Mouse (Mus musculus): ENCODE results near the gene Atp2b1. TPM values are rescaled to one million over a fixed set of nuclear protein-coding genes. Genes with fewer than 3 reads are reported as not detected.
"Not testable (repeated sequence)": the region's sequence is repeated elsewhere in the genome, so short reads cannot be mapped to it uniquely, and the experiment has no call there.

The Atp2b1 gene
- total RNA-seq, 2 experiments from 2014 or later = 70.9 to 89.9 TPM

DNA sequence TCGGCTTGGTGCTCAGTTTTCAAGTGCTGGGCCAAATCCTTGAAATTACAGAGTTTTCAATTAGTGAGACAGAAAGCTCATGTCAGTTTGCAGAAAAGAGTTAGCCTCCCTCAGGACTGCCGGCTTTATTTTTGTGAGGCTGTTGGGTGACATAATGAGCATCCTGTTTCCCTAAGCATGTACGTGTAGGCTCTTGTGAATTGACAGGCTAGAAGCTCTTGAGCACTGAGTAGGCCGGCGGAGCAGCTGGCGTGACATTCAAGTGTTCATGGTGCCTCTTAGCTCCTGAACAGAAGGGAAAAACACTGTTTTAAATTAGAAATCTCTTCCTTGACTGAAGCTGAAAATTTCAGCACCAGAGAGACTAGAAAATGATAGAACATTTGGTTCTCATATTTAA lies 45.2 kb downstream of the Atp2b1 start:
- no peak for DNase-seq (ENCODE audit: low spot score in 2 of 2)

DNA sequence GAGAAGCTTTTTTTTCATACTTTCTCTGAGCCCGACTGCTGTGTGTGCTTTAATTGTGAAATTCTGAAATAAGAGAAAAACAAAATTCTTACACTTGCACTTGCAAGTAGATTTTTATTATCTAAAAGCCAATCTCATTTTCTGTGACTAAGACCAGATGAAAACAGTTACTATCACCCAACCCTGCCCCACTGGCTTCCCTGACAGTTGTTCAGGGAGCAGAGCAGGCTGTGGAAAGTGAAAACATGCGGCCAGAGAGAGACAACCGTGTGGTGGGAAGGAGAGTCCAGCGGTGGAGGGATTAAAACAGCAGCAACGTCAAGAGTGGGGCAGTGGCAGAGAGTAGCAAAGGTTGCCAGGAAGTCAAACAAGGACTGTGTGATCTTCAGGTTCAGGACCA lies 46.7 kb downstream of the Atp2b1 start:
- DNase-seq (ENCODE audit: low spot score in 2 of 2) = no peak

DNA sequence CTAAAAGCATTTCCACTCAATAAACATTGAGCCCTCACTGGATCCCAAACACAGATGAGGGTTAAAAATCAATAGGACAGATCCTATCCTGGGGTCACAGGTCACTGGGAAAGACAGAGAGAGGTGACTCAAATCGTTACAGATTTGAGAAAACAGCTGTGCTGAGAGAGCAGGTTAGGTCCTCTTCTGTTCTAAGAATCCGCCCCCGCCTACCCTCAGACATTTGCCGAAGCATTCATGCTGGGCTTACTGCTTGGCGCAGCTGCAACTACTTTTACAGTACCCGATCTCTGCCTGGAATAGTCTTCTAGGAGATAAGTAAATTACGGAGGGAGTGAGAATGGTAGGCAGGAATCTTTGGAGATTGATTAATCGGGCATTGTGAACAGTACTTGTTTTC lies 47.9 kb downstream of the Atp2b1 start:
- no peak for DNase-seq (ENCODE audit: low spot score in 2 of 2)

DNA sequence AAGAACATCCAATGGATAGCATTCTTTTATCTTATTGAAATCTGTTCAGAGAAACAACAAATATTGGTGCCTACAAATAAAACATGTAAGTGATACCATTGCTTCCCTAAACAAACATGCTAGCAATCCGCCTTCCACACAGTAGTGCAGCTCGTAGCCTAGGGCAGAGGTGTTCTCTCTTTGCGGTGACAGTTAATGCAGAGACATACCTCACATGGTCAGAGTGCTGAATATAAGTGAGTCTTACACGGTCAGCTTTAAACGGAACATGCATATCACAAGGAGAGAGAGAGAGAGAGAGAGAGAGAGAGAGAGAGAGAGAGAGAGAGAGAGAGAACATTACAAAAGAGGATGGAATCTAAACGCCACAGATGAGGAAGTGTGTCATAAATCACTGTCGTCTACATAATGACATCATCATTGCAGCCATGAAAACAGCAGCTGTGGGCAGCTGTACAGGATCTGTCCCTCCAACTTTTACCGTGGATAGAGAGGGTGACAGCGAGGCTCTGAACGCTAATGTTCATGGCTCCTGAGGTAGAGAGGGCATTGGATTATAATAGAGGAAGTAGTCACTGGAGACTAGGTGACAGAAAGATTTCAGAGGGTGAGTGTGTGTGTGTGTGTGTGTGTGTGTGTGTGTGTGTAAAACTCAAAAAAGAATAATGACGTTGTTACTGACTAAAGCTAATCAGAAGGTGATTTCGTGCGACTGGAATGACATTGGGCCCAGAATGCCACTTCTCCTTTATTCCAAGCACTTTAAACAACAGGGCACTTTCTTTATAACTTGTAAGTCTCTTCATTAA lies 52.4 kb downstream of the Atp2b1 start:
- DNase-seq (ENCODE audit: low spot score in 2 of 2) = no peak

DNA sequence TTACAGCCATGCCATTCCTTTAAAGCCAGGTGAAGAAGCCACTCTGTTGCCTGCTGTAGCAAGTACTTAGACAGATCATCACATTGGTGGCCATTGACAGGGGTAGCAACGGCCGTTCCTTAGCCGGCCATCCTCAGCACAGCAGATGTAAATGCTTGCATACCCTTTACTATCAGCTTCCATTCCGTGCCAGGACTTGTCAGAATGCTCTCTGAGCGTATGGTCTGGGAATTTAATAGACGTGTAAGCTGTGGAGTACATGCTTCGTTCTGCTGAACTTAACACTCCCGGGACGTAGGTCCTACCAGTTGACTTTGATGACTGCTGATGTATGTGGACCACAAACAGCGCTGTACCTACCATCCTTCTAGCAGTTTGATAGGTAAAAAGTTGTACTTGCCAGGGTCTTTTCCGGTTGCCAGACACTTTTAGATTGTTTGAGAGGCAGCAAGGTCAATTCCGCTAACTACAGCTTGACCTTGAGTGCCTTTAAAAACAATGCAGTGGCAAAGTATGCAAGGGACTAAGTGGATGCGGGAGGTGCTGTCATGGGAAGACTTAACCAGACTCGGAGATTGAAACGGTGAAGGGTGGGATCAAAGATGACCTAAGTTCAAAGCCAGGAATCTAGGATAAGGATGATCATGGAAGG lies 53.2 kb downstream of the Atp2b1 start:
- no peak for DNase-seq (ENCODE audit: low spot score in 2 of 2)

DNA sequence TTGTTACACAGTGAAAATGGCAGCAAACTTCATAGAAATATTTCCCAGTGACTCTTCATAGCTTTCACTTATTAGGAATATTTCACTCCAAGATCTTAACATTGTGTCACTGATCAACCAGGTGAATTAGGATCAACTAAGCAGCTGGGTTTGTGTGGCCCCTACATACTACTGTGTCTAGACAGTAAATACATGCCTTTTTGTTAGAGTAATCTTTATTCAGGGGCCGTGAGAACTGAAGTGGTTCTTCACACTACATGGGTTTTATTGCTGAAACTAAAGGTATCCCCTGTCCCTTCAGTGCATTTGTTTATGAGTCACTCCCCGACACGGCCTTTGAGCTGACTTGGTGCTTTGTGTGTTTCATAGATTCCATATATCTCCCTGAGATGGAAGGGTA lies 56.7 kb downstream of the Atp2b1 start:
- DNase-seq (ENCODE audit: low spot score in 2 of 2) = no peak

DNA sequence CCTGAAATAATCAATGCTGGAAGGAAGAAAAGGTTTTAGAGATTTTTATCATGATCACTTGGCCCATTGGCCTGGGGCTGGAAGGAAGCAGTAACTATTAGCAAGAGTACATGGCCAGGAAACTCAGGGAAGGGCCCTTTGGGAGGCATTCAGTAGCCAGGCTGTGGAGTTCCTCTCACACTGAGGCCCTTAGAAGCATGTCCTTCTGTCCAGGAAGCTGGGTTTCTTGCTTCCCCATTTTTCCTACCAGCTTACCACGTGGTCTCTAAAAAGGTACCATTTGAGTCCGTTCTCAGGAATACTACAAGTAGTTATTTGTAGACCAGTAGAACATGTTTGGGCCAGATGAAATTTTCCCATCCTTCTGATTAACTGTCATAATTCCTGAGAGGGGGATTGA lies 58.2 kb downstream of the Atp2b1 start:
- DNase-seq (ENCODE audit: low spot score in 2 of 2) = no peak

DNA sequence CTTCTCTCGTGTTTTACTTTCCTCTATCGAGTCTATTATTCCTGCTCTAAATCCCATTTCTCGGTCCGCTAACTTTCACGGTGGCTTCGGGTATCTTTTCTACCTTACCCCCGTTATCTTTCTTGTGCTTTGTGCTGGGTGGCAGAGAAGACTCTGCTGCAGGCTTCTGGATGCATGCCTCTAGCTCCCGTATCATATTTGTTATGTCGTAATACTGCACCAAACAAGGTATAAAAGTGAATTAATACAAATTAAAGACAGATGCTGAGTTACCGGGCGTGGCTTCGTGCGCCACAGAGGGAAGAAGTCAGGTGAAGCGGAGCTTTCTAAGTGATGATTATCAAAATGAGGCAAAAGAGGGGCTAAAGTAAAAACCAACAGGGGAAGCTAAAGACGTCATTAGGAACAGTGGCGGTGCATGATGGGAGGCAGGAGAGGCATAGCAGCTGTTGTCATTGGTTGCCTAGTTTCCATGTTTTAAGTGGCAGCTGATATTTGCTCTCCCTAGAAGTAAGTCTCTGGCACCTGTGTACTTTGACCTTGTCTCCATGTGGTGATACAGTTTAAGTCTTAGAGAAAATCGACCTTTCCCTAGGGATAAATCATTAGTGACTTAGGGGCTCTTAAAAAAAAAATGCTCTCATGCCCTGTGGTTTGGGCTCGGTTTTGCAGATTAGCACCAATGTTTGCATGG lies 58.9 kb downstream of the Atp2b1 start:
- DNase-seq (ENCODE audit: low spot score in 2 of 2) = no peak

DNA sequence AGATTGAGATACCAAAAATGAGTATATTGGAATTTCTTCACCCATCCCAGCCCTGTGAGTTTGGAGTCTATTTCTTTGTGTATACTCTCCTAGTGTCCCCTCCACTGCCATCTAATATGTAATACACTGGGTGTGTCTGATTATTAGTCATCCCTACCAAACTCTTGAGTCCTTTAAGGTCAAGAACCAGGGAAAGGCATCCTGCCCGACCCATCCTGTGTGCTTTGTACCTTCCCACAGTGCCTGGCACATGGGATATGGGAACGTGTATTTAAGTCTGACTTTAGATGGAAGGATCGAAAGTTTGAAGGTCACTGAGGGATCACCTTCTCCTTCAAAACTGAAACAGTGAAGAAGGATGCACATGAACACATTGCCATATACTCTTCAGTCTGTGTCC lies 60.4 kb downstream of the Atp2b1 start:
- no peak for DNase-seq (ENCODE audit: low spot score in 2 of 2)

DNA sequence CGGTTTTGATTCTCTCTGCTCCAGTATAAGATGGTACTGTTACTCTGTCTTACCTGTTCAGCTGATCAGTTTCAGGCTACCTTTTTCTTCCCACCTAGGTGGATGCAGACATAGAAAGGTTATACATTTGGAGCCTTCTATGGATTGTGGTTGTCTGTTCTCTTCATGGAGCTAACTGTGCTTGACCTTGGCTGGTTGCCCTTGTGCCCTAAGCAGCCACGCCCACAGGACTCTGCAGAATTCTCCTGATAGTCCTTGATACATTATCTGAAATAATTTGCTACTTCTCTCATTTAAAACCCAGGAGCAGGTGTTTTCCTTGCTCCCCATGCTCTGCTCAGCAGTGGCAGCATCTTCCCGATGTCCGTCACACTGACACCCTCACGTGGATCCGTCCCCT lies 61.4 kb downstream of the Atp2b1 start:
- DNase-seq (ENCODE audit: low spot score in 2 of 2) = no peak

DNA sequence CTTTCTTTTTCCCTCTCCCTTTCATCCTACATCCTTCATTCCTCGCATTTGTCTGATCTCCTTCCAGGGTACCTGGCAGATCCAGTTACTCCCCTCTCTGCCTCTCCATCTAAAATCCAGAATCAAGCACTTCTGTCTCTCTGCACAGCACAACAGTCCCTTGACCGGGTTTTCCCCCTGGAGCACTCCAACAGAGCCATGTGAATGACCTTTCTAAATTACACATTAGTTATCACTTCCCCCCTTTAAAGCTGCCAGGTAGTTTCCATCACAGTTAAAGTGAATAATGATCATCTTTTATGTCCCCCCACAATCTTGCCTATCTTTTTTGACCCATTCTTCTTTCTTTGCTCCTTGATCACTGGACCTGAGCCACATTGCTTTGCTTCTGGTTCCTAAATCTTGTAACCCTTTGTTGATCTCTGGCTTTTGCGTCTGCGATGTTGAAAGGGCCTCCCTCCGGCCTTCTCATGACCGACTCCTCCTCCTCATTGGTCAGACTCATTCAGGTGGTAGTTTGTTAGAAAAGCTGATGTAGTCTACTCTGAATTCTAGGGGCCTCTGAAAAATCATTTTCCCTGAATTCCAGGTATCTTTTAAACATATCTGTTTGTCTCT lies 62.8 kb downstream of the Atp2b1 start:
- no peak for DNase-seq (ENCODE audit: low spot score in 2 of 2)

DNA sequence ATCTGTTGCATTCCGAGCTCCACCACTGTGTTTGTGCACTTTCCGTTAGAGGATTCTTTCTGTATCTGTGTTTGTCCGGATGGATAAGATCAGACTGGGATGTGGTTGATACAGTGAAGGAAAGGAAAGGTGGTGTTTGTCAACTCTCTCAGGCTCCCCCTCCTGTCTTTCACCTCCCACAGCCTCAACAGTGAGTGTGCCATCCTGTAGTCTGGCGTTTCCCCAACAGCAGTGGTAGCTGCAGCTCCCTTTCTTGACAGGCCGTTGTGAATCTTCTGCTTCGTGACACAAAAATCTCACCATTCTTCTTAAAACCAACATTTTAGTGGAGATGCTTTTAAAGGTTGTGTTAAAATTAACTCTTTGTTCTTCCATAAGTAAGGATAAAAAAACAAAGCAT lies 64.6 kb downstream of the Atp2b1 start:
- no peak for DNase-seq (ENCODE audit: low spot score in 2 of 2)

DNA sequence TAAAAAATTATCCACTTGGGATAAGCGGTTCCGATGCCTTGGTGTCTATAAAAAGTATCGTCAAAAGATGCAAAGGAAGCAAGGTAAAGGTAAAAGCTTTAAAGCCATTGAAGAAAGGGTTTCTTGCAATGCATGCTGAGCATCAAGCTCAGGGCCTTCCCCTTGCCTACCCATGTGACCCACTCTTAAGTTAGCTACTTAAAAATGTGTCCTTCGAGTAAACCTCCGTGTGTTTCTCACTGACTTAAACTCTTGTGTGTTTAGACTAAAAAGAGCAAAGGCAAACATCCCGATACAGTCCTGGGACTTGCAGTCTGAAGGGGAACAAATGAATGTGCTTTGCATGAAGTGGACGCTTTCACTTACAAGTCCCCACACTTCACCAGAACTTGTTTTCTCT lies 65.1 kb downstream of the Atp2b1 start:
- DNase-seq (ENCODE audit: low spot score in 2 of 2) = no peak

DNA sequence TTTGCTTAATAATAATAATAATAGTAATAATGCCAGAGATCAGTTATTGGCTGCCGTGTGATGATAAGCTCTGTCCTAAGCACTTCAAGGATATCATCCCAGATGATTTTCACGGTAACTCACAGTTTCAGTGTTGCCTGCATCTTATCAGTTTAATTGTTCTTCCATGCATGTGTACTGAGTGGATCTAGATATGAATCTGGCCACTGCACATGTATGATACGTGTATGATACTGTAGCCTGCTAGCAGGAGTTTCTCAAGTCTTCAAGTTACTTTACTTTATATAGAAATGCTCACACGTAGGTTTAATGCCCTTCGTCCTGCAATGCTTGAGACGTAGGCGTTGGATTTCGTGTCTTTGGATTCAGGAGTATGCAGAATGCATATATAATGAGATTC lies 65.7 kb downstream of the Atp2b1 start:
- DNase-seq (ENCODE audit: low spot score in 2 of 2) = no peak

DNA sequence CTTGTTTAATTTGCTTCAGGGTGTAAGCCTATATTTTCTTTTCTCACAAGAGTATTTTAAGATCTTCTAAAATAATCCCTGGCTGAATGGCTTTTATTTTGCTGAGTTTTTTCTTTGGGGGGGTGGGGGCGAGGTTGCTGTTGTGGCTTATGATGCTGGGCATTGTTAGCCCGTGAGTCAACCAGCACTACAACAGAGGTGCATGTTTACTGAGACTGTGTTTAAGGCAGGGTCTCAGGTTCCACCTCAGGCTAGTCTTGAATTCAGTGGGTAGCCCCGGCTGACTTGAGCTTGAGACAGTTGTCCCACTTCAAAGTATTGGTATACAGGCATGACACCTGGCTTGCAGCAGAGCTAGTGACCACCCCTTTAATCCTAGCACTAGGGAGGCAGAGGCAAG lies 77.8 kb downstream of the Atp2b1 start:
- DNase-seq (ENCODE audit: low spot score in 2 of 2) = no peak

DNA sequence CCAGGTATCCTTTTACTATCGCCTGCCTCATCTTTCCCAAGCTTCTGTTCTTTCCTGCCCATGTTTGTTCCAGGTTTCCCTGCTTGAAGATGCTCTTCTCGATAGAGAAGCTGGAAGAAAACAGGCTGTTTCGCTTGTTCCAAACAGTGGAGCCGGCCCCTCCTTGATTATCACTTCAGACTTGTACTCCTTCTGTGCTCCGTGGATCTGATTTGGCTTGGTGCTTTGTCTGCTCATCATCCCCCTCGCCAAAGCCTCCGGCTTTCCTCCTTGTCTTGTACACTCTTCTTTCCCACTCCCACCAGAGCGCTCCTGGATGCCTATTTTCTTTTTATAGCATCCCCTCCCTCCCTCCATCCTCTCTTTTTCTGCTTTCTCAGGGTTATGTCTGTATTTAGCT lies 79.0 kb downstream of the Atp2b1 start:
- DNase-seq (ENCODE audit: low spot score in 2 of 2) = no peak

DNA sequence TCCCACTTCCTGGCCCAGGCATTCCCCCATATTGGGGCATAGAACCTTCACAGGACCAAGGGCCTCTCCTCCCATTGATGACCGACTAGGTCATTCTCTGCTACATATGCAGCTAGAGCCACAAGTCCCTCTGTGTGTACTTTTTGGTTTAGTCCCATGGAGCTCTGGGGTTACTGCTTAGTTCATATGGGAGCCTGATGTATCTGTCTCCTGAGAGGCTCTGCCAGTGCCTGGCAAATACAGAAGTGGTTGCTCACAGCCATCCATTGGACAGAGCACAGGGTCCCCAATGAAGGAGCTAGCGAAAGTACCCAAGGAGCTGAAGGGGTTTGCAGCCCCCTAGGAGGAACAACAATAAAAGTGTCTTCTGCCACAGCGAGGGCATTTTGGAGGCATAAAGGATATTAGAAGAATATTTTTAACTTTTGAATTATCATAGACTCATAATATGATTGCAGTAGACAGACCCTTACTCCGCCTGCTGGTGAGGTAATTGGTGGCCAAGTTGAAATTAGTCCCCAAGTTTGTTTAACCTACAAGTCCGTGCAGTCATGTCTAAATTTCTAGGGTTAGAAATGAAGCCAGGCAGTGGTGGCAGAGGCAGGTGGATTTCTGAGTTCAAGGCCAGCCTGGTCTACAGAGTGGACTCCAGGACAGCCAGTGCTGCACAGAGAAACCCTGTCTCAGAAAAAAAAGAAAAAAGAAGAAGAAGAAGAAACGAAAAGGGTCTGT lies 81.0 kb downstream of the Atp2b1 start:
- DNase-seq (ENCODE audit: low spot score in 2 of 2) = not testable (repeated sequence)

DNA sequence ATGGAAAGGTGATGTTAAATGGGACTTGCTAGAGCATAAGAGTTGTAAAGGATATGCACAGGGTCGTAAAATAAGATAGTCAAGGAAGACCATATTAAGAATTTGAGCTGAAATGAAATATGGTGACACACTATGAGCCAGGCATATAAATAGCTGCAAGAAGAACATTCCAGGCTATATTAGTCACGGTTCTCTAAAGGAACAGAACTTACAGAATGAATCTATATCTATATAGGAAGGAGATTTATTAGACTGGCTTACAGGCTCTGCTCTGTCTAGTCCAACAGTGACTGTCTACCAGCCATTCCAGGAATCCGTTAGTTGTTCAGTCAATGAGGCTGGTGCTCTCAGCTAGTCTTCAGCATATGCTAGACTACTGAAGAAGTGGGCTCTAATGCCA lies 90.7 kb downstream of the Atp2b1 start:
- DNase-seq (ENCODE audit: low spot score in 2 of 2) = no peak

DNA sequence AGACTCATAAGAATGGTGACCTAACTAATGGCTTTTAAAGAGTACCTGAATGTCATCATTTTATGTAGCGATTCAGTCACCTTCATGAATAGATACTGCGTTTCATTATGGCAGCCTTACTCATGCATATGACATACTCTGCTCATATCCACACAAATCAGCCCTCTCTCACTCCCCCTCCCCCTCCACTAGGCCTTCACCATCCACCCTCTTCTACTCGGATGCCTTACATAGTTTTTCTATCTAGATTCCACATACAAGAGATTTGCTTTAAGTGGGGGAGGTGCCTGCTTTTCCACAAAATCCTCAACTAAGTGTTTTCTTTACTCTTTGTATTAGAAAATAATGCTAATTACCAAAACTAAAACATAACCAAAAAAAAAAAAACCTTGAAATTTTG lies 96.9 kb downstream of the Atp2b1 start:
- no peak for DNase-seq (ENCODE audit: low spot score in 2 of 2)

DNA sequence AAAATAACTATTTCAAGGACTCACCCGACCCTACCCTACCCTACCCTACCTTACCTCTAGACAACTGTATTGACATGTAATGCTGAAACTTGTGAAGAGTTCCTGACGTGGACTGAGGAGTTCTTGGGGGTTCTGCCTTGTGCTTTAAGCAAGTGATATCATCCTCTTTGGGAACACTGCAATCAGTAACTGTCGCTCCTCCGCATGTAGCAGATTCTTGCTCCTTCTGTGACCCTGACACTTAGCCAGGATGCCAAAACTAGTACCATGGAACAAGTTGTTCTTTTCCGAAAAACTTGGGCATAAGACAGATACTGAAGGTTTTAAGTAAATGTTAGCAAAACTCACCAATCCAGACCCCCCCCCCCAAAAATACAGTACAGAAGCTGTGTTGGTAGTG lies 97.9 kb downstream of the Atp2b1 start:
- no peak for DNase-seq (ENCODE audit: low spot score in 2 of 2)

DNA sequence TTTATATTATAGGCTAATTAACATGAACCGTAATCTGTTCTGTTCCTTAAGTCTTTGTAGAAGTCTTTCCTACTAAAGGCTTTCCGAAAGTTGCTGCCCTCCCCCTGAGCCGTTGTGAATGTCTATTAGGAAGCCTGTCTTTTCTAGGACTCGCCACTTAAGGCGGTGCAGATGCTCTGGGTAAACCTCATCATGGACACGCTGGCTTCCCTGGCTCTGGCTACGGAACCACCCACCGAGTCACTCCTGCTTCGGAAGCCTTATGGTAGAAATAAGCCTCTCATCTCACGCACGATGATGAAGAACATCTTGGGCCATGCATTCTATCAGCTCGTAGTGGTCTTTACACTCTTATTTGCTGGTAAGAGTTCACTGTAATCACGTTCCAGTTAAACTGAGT lies 100.5 kb downstream of the Atp2b1 start:
- DNase-seq (ENCODE audit: low spot score in 2 of 2) = no peak

All from adrenal gland, postnatal 4 days (tissue).